Mouse (Mus musculus) right cerebral cortex, postnatal 25 days (tissue): ENCODE data around the gene H2-T24.
"Not testable (repeated sequence)": the region's sequence is repeated elsewhere in the genome, so short reads cannot be mapped to it uniquely, and the experiment has no call there.

Experiments used
- DNase-seq: peaks from one replicate; pipeline ENCODE4 v3.0.0; 2022

Gene H2-T24

DNA sequence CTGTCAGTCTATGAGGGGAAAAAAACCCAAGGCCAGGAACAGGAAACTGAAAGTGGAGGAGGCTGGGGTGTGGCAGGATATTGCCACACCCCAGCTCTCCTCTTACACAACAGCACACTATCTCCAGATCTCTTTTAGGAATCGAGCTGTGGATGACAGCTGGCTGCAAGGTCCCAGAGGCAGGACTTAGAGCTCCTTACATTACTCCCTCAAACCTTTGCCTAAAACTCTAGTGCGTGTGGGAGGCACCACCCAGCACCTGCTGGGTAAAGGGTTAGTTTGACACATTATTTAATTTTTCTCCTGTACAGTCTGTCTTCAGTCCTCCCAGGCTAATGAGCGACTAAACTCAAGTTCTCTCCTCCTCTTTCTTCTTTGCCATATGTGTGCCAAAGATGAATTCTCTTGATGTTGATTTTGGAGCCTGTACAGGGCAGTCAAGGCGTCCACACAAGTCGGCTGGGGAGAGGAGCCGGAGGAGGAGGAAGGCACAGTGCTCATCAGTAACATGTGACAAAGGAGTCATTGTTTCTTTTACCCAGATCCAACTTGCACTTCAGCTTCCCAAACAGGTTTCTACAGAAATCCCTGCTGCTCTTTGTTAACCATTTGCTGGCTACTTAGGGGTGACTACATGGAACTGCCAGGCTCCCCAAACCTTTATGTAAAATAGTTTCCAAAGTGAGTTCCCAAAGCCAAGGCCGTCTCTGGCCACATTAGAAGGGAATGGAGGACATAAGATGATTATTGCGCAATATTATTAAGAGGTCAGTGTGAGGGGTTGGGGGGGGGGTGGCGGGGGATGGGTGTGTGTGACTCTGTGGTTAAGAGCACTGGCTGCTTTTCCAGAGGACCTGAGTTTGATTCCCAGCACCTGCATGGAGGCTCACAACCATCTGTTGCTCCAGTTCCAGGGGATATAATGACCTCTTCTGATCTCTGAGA is 3.6 kb upstream of the H2-T24 start:
- no peak for DNase-seq

DNA sequence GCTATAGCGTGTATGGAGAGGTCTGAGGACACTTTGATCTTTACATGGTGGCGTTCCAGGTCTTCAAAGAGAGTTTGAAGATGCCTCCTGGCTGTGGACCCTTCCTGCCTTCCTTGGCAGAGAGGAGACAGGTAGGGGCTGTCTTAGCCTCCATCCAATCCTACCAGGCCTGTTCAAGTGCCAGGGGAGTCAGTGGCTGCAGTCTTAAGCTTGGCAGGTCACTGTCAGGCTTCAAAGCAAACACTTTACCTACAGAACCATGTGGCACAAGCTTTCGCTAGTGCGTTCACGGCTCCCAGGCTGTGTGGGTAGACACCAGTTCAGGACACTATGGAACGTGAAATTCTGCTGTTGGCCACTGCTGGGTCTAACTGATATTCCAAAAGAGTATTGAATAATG is 2.6 kb upstream of the H2-T24 start:
- no peak for DNase-seq

DNA sequence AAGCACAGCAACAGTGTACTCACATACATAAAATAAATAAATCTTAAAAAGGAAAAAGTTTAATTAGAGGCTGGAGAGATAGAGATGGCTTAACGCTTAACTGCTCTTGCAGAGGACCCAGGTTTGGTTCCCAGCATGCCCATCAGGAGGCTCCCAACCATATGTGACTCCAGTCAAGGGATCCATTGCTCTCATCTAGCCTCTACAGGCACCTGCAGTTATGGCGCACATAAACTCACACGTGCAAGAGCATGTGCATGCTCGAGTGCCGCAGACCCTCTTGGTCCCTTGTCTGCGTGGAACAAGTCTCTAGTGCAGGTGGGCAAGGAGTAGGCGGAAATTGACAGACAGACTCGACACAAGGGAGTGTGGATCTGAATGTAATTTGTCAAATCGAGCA is 1.7 kb upstream of the H2-T24 start:
- DNase-seq = no peak

- no peak for DNase-seq
These were observed 949 bp upstream of the H2-T24 start for GRCm38 (mm10) chr17:36021309-36021708.

DNA sequence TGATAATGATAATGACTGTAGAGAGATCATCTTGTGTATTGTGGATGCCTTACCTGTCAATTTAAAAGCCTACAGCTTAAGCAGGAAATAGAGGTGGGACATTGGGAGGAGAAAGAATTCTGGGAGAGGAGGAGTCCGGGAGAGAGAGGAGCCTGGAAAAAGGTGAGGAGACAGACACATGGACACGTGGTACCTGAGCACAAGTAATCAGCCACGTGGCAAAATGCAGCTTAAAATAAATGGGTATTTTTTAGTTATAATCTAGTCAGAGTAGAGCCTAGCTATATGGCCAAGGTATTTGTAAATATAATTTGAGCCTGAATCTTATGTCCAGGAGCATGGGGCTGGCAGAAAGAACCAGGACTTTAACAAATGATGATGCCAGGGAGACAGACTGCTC is 841 bp downstream of the H2-T24 start:
- no peak for DNase-seq

DNA sequence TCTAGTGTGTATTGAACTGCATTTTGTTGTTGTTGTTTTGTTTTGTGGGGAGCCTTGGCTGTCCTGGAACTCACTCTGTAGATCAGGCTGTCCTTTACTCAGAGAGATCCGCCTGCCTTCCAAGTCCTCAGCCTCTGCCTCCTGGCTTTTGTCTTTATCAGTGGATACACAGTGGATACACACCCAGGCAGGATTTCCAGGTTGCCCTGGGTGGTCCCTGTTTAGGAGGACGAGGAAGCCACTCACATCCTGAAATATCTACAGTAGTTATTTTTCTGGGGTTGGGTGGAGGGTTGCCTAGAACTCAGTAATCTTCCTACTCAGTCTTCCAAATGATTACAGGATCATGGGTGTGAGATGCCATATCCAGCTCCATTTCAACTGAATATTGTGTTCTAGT is 1.4 kb downstream of the H2-T24 start:
- DNase-seq = no peak

GRCm38 (mm10) chr17:36017046-36017445 is 3.3 kb downstream of the H2-T24 start:
- no peak for DNase-seq

GRCm38 (mm10) chr17:36014977-36015376 is 5.4 kb downstream of the H2-T24 start:
- DNase-seq = no peak

DNA sequence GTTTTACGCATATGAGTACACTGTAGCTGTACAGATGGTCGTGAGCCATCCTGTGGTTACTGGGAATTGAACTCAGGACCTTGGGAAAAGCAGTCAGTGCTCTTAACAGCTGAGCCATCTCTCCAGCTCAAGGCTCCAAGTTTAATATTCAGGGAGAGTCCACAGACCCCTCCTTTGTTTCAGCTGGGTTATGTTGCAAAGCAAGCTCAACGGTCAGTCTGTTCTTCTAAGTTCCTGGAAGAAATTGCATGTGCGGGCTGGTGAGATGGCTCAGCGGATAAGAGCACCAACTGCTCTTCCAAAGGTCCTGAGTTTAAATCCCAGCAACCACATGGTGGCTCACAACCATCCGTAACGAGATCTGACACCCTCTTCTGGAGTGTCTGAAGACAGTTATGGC is 16.0 kb downstream of the H2-T24 start:
- not testable (repeated sequence) for DNase-seq

- DNase-seq = no peak
These were observed 17.0 kb downstream of the H2-T24 start for GRCm38 (mm10) chr17:36003331-36003730.

GRCm38 (mm10) chr17:36001966-36002365 is 18.4 kb downstream of the H2-T24 start:
- DNase-seq = no peak

DNA sequence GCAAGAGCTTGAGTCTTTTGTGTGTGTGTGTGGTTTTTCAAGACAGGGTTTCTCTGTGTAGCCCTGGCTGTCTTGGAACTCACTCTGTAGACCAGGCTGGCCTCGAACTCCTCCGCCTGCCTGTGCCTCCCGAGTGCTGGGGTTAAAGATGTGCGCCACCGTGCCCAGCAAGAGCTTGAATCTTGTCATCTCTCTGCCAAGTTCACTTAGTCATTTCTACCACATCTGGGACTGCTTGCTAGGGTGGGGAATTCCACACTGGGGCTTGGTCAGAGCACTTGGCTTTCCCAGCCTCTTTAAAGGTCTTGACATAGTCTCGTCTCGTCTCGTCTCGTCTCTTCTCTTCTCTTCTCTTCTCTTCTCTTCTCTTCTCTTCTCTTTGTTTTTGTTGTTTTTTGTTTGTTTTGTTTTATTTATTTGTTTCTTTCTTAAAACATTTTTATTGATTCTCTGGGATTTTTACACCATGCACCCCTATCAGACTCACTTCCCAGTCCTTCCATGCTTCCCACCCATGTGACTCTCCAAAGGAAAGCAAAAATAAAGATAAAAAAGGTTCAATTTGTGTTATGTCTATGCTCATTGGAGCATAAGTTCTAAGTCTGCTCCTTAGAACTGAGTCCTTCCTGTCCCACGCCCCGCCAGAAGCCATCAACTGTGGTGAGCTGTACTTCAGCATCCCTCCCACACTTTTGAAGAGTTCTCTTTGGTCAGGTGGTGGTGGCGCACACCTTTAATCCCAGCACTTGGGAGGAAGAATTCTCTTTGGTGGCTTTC is 19.1 kb downstream of the H2-T24 start:
- DNase-seq = no peak

- DNase-seq = no peak
These were observed 20.0 kb downstream of the H2-T24 start for GRCm38 (mm10) chr17:36000349-36000748.

DNA sequence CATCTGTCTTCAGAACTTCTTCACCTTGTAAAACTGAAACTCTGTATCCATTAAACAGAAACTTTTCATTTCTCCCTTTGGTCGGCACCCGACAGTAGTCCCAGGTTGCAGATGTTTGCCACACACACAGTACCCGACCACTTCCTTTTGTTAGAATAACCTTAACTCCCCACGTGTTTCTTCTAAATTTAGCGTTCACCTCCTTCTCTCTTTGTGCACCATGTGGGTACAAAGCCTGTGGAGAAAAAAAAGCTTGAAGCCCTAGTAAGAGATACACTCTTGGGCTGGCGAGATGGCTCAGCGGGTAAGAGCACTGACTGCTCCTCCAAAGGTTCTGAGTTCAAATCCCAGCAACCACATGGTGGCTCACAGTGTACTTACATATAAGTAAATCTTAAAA is 21.0 kb downstream of the H2-T24 start:
- DNase-seq = no peak

DNA sequence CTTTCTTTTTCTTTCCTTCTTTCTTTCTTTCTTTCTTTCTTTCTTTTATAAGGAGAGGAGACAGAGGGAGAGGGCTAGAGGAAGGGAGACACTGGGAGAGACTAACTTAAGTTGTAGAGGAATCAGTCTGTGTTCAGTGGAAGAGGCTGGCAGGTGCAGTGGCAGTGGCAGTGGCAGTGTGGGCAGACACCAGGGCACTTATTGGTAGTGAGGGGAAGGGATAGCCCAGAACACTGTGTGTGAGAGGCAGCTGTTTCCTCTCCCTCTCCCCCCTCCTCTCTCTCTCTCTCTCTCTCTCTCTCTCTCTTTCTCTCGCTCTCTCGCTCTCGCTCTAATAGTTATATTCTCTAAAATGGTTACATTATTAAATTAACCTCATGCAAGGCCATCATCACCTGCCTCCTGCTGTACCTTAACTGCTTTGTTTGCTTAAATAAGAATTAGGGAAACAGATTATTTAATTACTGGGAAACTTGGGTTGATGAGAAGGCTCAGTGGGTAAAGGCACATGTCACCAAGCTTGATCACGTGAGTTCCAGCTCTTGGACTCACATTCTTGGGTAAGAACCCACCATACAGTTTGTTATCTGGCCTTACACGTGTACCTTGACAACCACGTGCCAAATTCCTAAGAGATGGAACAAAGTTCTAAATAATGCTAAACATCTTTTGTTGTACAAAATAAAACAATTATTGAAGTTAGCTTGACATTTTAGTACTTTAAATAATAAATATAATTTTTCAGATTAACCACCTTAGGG is 21.6 kb downstream of the H2-T24 start:
- no peak for DNase-seq

GRCm38 (mm10) chr17:35997713-35998510 is 22.4 kb downstream of the H2-T24 start:
- DNase-seq = no peak

DNA sequence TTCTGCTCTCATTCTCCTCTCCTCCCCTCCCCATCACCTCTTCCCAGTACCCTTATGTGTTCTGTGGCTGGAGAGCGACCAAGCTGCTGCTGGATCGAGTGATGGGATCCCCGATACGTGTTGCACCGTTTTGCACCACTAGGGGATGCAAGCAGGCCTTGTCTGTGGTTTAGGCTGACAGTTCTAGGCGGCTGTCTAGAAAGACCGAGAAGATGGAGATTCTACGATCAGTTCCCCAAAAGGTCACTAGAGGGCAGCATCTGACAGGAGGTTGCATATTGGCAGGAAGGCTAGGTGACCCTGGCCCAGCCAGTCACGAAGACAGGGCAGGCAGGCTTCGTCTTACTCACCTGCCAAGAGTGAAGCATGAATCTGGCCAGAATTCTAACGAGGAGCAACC is 23.4 kb downstream of the H2-T24 start:
- peak; percentile 87 for DNase-seq

DNA sequence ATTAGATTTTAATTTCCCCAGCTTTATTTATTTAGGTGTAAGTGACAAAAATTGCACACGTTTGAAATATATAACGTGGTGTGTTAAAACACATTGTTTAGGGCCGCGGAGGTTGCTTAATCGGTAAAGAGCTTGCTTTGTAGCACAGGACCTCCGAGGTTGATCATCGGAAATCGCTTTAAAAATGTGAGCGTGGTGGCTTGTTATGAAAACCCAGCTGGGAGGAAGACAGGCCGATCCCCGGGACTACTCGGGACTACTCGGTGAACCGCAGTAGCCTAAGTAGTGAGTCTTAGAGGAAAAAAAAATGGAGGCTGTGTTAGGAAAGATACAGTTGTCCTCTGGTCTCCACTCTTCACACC is 25.5 kb downstream of the H2-T24 start:
- DNase-seq = no peak

GRCm38 (mm10) chr17:35994175-35994878 is 26.0 kb downstream of the H2-T24 start:
- DNase-seq = peak; percentile 79

- peak; percentile 76 for DNase-seq
These were observed 26.7 kb downstream of the H2-T24 start for GRCm38 (mm10) chr17:35993675-35994074.

GRCm38 (mm10) chr17:35991781-35992180 is 28.6 kb downstream of the H2-T24 start:
- DNase-seq = no peak

DNA sequence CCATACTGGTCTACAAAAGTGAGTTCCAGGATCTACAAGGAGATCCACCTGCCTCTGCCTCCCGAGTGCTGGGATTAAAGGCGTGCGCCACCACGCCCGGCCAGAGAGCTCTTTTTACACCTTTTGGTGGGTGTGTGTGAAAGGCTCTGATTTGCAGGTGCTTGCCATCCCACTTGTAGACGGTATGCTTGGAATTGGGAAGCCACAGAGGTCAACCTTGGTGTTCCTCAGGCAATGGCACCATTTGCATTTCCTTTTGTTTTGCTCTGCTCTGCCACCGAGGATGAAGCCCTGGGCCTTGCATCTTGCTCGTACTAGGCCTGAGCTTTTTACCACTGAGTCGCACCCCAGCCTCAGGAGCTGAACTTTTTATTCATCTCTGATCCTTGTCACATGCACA is 38.6 kb downstream of the H2-T24 start:
- DNase-seq = no peak
